Mouse (Mus musculus): ENCODE measurements around the gene Ankrd27. TPM values are rescaled to one million over a fixed set of nuclear protein-coding genes. Genes with fewer than 3 reads are reported as not detected.
A peak's percentile ranks its signal among the peaks of the same experiment; 100 is the strongest.

The Ankrd27 gene
- polyA plus RNA-seq, 1 experiment = 4.3 TPM

DNA sequence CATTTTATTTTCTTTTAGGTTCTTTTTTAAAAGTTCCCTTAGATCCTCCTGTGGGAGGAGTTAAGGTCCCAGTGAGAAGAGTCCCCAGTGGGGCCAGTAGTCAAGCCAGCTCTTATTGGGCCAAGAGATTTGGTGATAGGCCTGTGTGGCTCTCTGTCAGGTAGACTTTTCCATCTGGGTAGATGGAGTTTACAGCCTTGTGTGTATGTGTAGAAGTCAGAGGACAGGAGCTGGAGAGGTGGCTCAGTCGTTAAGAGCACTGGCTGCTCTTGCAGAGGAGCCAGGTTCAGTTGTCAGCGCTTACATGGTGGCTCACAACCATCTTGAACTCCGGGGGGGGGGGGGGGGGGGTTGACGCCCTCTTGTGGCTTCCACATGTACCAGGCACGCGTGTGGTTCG lies 3.4 kb downstream of the Ankrd27 start:
- Histone ChIP-seq H3K4me1 (ENCODE audit: control insufficient read depth) (peaks cover 61% of the 10 kb centered on the region), H3K36me3 (ENCODE audit: control insufficient read depth) (peaks cover 43% of the 10 kb centered on the region), H3K27me3 (ENCODE audit: control insufficient read depth) (peaks cover 9% of the 10 kb centered on the region), H3K4me3 (replicated peaks) (peak overlapping the region; percentile 52), H3K9me3 (ENCODE audit: control insufficient read depth, low read length) (peaks cover under 1% of the 10 kb centered on the region; the same call in 1 of the 2 replicates)
- TF ChIP-seq GATA1 (IDR thresholded peaks at IDR 0.05; ENCODE audit: low read length) (no peak), TAL1 (IDR thresholded peaks at IDR 0.05; ENCODE audit: low read length) (no peak)

DNA sequence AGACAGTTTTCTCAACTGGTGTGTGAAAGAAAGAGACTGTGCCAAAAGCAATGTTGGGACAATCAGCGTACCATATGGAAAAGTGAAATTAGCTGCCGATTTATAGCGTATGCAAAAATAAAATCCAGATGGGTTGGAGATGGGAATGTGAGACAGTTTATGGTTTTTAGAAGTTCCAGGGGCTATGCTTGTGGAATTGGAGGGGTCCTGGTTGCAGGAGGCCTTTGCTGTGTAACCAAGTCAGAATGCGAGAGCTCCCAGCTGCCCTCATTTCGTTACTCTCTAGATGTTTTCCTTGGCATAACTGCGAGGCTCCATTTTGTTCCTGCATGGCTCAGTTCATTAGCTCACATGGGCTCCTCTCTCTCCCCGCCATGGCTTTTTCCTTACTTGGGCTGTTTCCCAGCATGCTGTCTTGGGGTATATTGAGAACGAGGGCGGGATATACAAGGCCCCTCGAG lies 4.7 kb downstream of the Ankrd27 start:
- Histone ChIP-seq H3K9me3 (ENCODE audit: control insufficient read depth, low read length) (no peaks in the 10 kb centered on the region), H3K36me3 (ENCODE audit: control insufficient read depth) (peaks cover 56% of the 10 kb centered on the region), H3K27me3 (ENCODE audit: control insufficient read depth) (no peaks in the 10 kb centered on the region), H3K4me1 (ENCODE audit: control insufficient read depth) (peaks cover 53% of the 10 kb centered on the region), H3K4me3 (replicated peaks) (no peak overlapping the region)
- TF ChIP-seq TAL1 (IDR thresholded peaks at IDR 0.05; ENCODE audit: low read length) (no peak), GATA1 (IDR thresholded peaks at IDR 0.05; ENCODE audit: low read length) (no peak)

DNA sequence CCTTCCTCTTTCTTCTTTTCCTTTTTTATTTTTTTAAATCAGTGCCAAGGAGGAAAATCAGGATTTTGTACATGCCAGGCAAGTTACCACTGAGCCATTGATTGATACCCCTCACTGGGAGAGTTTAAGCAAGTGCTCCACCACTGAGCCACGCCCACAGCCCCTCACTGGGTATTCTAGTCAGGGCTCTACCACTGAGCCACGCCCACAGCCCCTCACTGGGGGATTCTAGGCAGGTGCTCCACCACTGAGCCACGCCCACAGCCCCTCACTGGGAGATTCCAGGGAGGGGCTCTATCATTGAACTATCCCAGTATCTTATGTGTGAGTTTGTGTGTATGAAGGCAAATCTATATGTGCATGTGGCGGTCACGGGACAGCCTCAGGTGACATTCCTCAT lies 8.3 kb downstream of the Ankrd27 start:
- TF ChIP-seq GATA1 (IDR thresholded peaks at IDR 0.05; ENCODE audit: low read length) (no peak), TAL1 (IDR thresholded peaks at IDR 0.05; ENCODE audit: low read length) (no peak)

DNA sequence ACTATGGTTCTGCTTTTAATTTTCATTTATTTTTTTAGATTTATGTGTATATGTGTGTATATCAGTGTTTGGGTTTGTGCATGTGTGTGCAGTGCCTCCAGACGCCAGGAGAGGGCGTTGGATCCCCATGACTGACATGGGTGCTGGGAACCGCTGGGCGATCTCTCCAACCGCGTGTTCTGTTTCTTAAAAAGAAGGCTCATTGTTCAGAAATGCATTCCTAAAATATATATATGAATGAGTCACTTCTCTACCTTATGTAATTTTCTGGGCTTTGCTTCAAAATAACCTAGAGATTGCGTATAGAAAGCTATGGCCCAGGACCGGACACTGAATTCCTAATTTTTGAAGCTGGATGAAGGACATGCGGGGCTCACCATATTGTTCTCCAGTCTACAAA lies 13.4 kb downstream of the Ankrd27 start:
- peaks cover 36% of the 10 kb centered on the region for H3K4me1 ChIP-seq (ENCODE audit: control insufficient read depth)
- no peaks in the 10 kb centered on the region for H3K27me3 ChIP-seq (ENCODE audit: control insufficient read depth)
- no peaks in the 10 kb centered on the region for H3K9me3 ChIP-seq (ENCODE audit: control insufficient read depth, low read length)
- H3K36me3 ChIP-seq (ENCODE audit: control insufficient read depth) = peaks cover 93% of the 10 kb centered on the region
- no peak overlapping the region for H3K4me3 ChIP-seq (replicated peaks)
- TF ChIP-seq GATA1 (IDR thresholded peaks at IDR 0.05; ENCODE audit: low read length) (no peak), TAL1 (IDR thresholded peaks at IDR 0.05; ENCODE audit: low read length) (no peak)

More for the DNA sequence above, 8.3 kb downstream of the Ankrd27 start:
- H3K36me3 ChIP-seq (ENCODE audit: control insufficient read depth) = peaks cover 85% of the 10 kb centered on the region
- H3K27me3 ChIP-seq (ENCODE audit: control insufficient read depth) = no peaks in the 10 kb centered on the region
- peaks cover 30% of the 10 kb centered on the region for H3K4me1 ChIP-seq (ENCODE audit: control insufficient read depth)
- no peaks in the 10 kb centered on the region for H3K9me3 ChIP-seq (ENCODE audit: control insufficient read depth, low read length)
- H3K4me3 ChIP-seq (replicated peaks) = no peak overlapping the region

DNA sequence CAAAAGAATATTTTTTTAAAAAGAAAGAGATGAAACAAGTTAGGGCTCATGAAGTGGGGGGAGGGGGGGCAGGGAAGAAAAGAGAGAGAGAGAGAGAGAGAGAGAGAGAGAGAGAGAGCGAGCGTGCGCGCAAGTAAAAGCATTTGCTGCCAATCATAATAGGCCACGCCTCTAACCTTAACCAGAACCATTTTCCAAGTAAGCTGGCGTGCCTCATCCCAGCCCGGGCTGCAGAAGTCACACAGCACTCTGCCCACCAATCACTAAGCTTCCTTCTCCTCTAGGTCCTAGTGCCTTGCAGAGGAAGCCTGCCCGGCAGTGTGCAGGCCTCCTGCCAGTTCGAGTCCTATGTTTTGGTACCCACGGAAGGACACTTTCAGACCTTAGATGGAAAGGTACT lies 14.0 kb downstream of the Ankrd27 start:
- Histone ChIP-seq H3K4me3 (replicated peaks) (no peak overlapping the region), H3K27me3 (ENCODE audit: control insufficient read depth) (no peaks in the 10 kb centered on the region), H3K9me3 (ENCODE audit: control insufficient read depth, low read length) (no peaks in the 10 kb centered on the region), H3K4me1 (ENCODE audit: control insufficient read depth) (peaks cover 36% of the 10 kb centered on the region), H3K36me3 (ENCODE audit: control insufficient read depth) (peaks cover 88% of the 10 kb centered on the region)
- TF ChIP-seq GATA1 (IDR thresholded peaks at IDR 0.05; ENCODE audit: low read length) (no peak), TAL1 (IDR thresholded peaks at IDR 0.05; ENCODE audit: low read length) (no peak)

DNA sequence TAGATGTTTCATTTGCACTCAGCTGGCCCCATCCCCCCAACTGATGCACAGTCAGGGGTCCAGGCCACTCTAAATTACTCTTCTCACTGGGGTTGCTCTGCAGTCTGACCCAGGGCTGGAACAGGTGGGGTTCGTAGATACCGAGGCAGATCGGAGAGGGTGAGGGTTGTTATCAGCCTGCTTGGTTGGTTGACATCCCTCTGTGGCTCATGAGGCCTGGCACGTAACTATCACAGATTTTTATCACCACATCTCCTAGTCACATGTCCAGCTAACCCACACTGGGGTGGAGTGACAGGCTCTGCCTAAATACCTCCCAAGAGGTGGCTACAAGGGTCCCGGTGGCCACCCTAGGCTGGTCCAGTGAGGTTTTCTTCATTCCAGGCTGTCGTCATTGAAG lies 15.1 kb downstream of the Ankrd27 start:
- TF ChIP-seq TAL1 (IDR thresholded peaks at IDR 0.05; ENCODE audit: low read length) (0 out of 3 replicates have a peak, but pooled peaks have one; percentile 21), GATA1 (IDR thresholded peaks at IDR 0.05; ENCODE audit: low read length) (0 out of 2 replicates have a peak, but pooled peaks have one; percentile 12)
- H3K27me3 ChIP-seq (ENCODE audit: control insufficient read depth) = no peaks in the 10 kb centered on the region
- H3K4me1 ChIP-seq (ENCODE audit: control insufficient read depth) = peaks cover 31% of the 10 kb centered on the region
- H3K9me3 ChIP-seq (ENCODE audit: control insufficient read depth, low read length) = no peaks in the 10 kb centered on the region
- H3K36me3 ChIP-seq (ENCODE audit: control insufficient read depth) = peaks cover 87% of the 10 kb centered on the region
- H3K4me3 ChIP-seq (replicated peaks) = no peak overlapping the region

DNA sequence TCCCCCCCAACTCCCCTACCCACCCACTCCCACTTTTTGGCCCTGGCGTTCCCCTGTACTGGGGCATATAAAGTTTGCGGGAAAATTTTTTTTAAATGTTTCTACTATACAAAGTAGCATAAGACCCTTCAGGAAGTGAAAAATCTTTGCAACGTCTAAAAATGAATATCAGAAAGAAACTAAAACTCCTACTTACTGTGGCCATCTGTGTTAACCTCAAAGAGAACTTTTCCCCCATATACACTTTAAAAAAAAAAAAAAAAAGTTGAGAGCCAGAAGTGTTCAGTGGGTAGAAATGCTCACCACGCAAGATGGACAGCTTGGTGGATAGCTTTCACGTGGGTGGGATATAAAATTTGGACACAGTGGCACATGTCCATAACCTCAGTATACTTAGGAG lies 16.7 kb downstream of the Ankrd27 start:
- Histone ChIP-seq H3K4me1 (ENCODE audit: control insufficient read depth) (peaks cover 28% of the 10 kb centered on the region), H3K4me3 (replicated peaks) (no peak overlapping the region), H3K9me3 (ENCODE audit: control insufficient read depth, low read length) (no peaks in the 10 kb centered on the region), H3K36me3 (ENCODE audit: control insufficient read depth) (peaks cover 86% of the 10 kb centered on the region), H3K27me3 (ENCODE audit: control insufficient read depth) (no peaks in the 10 kb centered on the region)
- TF ChIP-seq TAL1 (IDR thresholded peaks at IDR 0.05; ENCODE audit: low read length) (no peak), GATA1 (IDR thresholded peaks at IDR 0.05; ENCODE audit: low read length) (no peak)

DNA sequence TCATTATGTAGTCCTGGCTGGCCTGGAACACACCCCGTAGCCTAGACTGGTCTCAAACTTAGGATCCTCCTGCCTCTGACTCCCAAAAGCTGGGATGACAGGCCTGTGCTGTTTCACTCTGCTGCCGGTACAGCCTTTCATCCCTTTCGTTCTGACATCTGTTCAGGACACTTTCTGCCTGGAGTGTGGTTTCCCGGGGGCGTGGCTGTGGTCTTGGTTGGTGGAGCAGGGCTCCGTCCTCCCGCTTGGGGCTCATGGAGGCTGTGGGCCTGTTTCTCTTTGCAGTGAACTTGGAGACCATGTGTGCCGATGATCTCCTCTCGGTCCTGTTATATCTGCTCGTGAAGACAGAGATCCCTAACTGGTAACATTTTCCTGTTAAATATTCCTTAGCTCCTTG lies 20.8 kb downstream of the Ankrd27 start:
- peaks cover 89% of the 10 kb centered on the region for H3K36me3 ChIP-seq (ENCODE audit: control insufficient read depth)
- H3K27me3 ChIP-seq (ENCODE audit: control insufficient read depth) = no peaks in the 10 kb centered on the region
- H3K4me3 ChIP-seq (replicated peaks) = no peak overlapping the region

DNA sequence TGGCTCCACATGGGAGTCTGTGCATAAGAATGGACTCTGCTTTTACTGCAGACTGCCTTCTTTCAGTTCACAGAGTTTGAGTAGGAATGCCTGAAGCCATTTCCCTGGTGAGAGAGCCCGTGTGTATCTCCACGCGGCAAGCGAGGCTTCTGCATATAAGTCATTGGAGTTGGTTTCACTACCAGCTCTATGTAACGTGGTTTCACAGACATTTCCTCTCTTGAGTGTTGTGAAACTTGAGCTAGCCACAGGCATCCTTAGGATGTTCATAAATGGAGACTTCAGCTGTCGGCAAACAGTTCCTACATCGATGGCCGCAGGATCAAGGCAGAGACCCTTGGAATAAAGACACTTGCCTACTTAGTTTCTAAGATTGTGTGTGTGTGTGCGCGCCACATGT lies 23.2 kb downstream of the Ankrd27 start:
- no peak for TF ChIP-seq TAL1 (IDR thresholded peaks at IDR 0.05; ENCODE audit: low read length)
- no peak for TF ChIP-seq GATA1 (IDR thresholded peaks at IDR 0.05; ENCODE audit: low read length)
- Histone ChIP-seq H3K4me1 (ENCODE audit: control insufficient read depth) (no peaks in the 10 kb centered on the region), H3K9me3 (ENCODE audit: control insufficient read depth, low read length) (no peaks in the 10 kb centered on the region), H3K4me3 (replicated peaks) (no peak overlapping the region), H3K36me3 (ENCODE audit: control insufficient read depth) (peaks cover 91% of the 10 kb centered on the region), H3K27me3 (ENCODE audit: control insufficient read depth) (no peaks in the 10 kb centered on the region)

More for the DNA sequence above, 20.8 kb downstream of the Ankrd27 start:
- peaks cover 3% of the 10 kb centered on the region for H3K4me1 ChIP-seq (ENCODE audit: control insufficient read depth)
- TF ChIP-seq GATA1 (IDR thresholded peaks at IDR 0.05; ENCODE audit: low read length) (no peak), TAL1 (IDR thresholded peaks at IDR 0.05; ENCODE audit: low read length) (no peak)
- no peaks in the 10 kb centered on the region for H3K9me3 ChIP-seq (ENCODE audit: control insufficient read depth, low read length)

DNA sequence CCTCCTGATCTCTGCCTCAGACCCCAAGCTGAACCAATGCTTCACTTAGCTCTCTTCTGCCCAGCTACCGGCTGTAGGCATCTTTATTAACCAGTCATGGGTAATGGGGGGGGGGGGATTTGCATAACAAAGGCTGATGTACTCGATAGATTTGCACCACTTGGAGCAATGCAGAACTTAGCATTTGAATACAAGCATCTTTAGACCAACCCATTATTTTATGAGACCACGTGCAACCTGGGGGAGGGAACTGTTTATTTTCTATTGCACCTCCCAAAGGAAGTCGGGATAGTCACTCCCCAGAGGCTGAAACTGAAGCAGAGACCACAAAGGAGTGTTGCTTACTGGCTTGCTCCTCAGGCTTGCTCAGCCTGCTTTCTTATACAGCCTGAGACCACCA lies 31.5 kb downstream of the Ankrd27 start:
- no peaks in the 10 kb centered on the region for H3K27me3 ChIP-seq (ENCODE audit: control insufficient read depth)
- peaks cover 97% of the 10 kb centered on the region for H3K36me3 ChIP-seq (ENCODE audit: control insufficient read depth)
- no peak overlapping the region for H3K4me3 ChIP-seq (replicated peaks)
- TF ChIP-seq GATA1 (IDR thresholded peaks at IDR 0.05; ENCODE audit: low read length) (no peak), TAL1 (IDR thresholded peaks at IDR 0.05; ENCODE audit: low read length) (no peak)
- no peaks in the 10 kb centered on the region for H3K4me1 ChIP-seq (ENCODE audit: control insufficient read depth)
- no peaks in the 10 kb centered on the region for H3K9me3 ChIP-seq (ENCODE audit: control insufficient read depth, low read length)
